Mouse (Mus musculus) stomach, embryonic 16.5 days (tissue): ENCODE results near the gene Cenpf. TPM values are rescaled to one million over a fixed set of nuclear protein-coding genes. Genes with fewer than 3 reads are reported as not detected.
A peak's percentile ranks its signal among the peaks of the same experiment; 100 is the strongest.
"Not testable (repeated sequence)": the region's sequence is repeated elsewhere in the genome, so short reads cannot be mapped to it uniquely, and the experiment has no call there.

Experiments used
- ATAC-seq: fragments of 200-750 bp; cut with Nextera tagmentation; 2 replicates; pipeline ENCODE4 v1.8.0; 2017; ENCODE audit warnings: moderate number of reproducible peaks, moderate TSS enrichment; ENCODE audit not compliant: insufficient read depth, low FRiP score
- H3K27ac ChIP-seq: fragments of 300-500 bp; sonication (generic); 2 replicates; pipeline ENCODE4 v1.5.1; 2014; ENCODE audit warnings: low read length
- H3K27me3 ChIP-seq: fragments of 300-500 bp; sonication (generic); 2 replicates; pipeline ENCODE4 v1.6.1; 2014; ENCODE audit warnings: low read length, control low read depth, mixed read lengths; ENCODE audit not compliant: control insufficient read depth, insufficient read depth
- H3K36me3 ChIP-seq: fragments of 300-500 bp; sonication (generic); 2 replicates; pipeline ENCODE4 v1.6.1; 2014; ENCODE audit warnings: low read length; ENCODE audit not compliant: control insufficient read depth, insufficient read depth
- H3K4me1 ChIP-seq: fragments of 300-500 bp; sonication (generic); 2 replicates; pipeline ENCODE4 v1.6.1; 2014; ENCODE audit warnings: low read length, control low read depth, mixed read lengths; ENCODE audit not compliant: control insufficient read depth, insufficient read depth
- H3K4me2 ChIP-seq: fragments of 300-500 bp; sonication (generic); 2 replicates; pipeline ENCODE4 v1.6.1; 2014; ENCODE audit warnings: low read depth, low read length, mixed read lengths
- H3K4me3 ChIP-seq: fragments of 300-500 bp; sonication (generic); replicated peaks from 2 replicates; pipeline ENCODE4 v1.5.1; 2014; ENCODE audit warnings: mild to moderate bottlenecking, low read length
- H3K9ac ChIP-seq: fragments of 300-500 bp; sonication (generic); 2 replicates; pipeline ENCODE4 v1.6.1; 2014; ENCODE audit warnings: low read length
- H3K9me3 ChIP-seq: fragments of 300-500 bp; sonication (generic); replicated peaks from 2 replicates; pipeline ENCODE4 v1.6.1; 2016; ENCODE audit warnings: low read length, control low read depth; ENCODE audit not compliant: control insufficient read depth
- WGBS: fragments of 180-500 bp; shearing (Covaris S2); extraction: QIAGEN DNeasy Blood & Tissue Kit; methylation state at CpG from one replicate; pipeline ENCODE4 v1.1.7; 2014; 5-methylcytosine and 5-hydroxymethylcytosine counted together
- polyA plus RNA-seq: library from polyadenylated mRNA; unstranded; fragments of >200 nt; fragmentation: Nextera tagmentation; extraction: Ambion mirVana; gene quantifications from 2 replicates; pipeline ENCODE4 v1.2.1, GENCODE M21; 2015

Cenpf gene
- polyA plus RNA-seq, 1 experiment from 2014 or later, result 56.0 TPM

DNA sequence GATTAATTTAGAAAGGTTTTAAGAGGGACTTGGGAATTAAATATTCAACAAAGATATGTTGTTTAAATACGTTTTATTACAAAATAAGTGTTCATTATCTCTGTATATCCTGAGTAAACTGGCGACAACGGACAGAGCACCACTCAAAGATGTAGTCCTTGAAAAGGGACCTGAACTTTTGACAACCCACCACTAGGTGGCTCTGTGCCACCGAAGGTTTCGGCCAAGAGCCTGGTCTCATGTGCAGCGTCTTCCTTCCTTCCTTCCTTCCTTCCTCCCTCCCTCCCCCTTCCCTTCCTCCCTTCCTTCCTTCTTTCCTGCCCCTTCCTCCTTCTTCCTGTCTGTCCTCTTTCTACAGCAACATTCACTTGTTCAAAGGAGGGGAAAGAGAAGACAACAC lies 13.1 kb upstream of the Cenpf start:
- ATAC-seq, result 0 out of 2 replicates have a peak, but pooled peaks have one; percentile 15
- H3K27me3 ChIP-seq, result no peaks in the 10 kb centered on the region
- H3K9ac ChIP-seq, result no peak overlapping the region
- no peak overlapping the region for H3K4me2 ChIP-seq
- H3K36me3 ChIP-seq, result no peaks in the 10 kb centered on the region
- no peaks in the 10 kb centered on the region for H3K4me1 ChIP-seq
- H3K4me3 ChIP-seq, result no peak overlapping the region
- no peaks in the 10 kb centered on the region for H3K9me3 ChIP-seq
- H3K27ac ChIP-seq, result no peak overlapping the region
- WGBS, result 0% methylated on average over 6 of the region's 6 CpGs

DNA sequence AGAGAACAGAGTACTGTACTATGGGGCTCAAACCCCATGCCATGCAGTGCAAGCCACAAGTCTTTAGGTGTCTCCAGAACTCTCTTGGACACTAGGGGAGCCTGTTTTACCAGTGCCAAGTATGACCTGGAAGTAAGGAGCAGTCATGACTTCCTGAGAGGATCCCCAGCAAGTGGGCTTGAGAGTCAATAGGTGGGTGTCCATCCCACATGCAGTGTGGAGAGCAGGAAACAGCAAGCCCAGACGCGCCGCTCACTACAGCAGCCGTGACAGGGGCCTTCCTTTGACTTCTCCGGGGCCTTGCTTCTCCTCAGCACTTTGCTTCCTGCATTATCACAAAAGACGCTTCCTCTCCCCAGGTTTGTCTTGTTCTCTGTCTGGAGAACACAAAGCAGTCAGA lies 12.3 kb upstream of the Cenpf start:
- no peaks in the 10 kb centered on the region for H3K9me3 ChIP-seq
- no peak for ATAC-seq
- no peak overlapping the region for H3K4me3 ChIP-seq
- H3K9ac ChIP-seq, result no peak overlapping the region
- no peak overlapping the region for H3K27ac ChIP-seq
- H3K4me2 ChIP-seq, result no peak overlapping the region
- H3K36me3 ChIP-seq, result no peaks in the 10 kb centered on the region
- no peaks in the 10 kb centered on the region for H3K27me3 ChIP-seq
- no peaks in the 10 kb centered on the region for H3K4me1 ChIP-seq
- 74% methylated on average over 6 of the region's 6 CpGs for WGBS

DNA sequence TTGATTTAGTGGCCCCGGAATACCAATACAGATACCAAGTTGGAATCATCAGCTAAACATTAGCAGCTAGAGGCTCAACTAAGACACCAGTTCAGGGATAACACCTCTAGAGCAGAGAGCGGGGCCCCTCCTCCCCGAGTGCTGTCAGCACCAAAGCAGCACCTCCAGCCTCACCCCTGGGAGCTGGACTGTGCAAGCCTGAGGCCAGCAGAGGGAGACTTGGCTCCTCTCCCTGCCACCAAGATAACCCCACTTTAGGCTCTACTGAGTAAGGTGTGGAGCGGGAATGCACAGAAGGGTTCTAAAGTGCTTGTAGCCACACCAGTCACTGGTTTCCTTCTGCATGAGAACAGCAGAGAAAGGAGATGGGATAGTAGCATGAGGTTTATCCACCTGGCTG lies 10.5 kb upstream of the Cenpf start:
- Histone ChIP-seq H3K9me3 (no peaks in the 10 kb centered on the region), H3K27ac (no peak overlapping the region), H3K27me3 (no peaks in the 10 kb centered on the region), H3K4me2 (no peak overlapping the region), H3K4me1 (no peaks in the 10 kb centered on the region), H3K4me3 (no peak overlapping the region), H3K9ac (no peak overlapping the region), H3K36me3 (no peaks in the 10 kb centered on the region)
- no peak for ATAC-seq
- 64% methylated on average over 4 of the region's 4 CpGs for WGBS

DNA sequence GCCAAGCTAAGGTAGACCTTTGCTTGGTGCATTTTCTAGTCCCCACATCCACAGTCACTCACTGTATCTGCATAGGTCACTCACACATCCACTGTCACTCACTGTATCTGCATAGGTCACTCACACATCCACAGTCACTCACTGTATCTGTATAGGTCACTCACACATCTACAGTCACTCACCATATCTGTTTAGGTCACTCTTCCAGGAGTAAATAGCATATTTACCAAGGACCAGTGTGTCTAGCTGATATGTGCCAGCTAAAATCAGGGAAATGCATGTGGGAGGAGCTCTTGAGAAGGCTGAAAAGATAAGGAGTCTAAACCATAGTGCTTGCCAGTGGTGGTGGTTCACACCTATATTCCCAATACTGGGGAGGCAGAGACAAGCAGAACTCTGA lies 7.4 kb upstream of the Cenpf start:
- Histone ChIP-seq H3K9ac (no peak overlapping the region), H3K4me1 (no peaks in the 10 kb centered on the region), H3K9me3 (no peaks in the 10 kb centered on the region), H3K27ac (no peak overlapping the region), H3K4me2 (no peak overlapping the region), H3K27me3 (no peaks in the 10 kb centered on the region), H3K4me3 (no peak overlapping the region), H3K36me3 (no peaks in the 10 kb centered on the region)
- ATAC-seq, result no peak

DNA sequence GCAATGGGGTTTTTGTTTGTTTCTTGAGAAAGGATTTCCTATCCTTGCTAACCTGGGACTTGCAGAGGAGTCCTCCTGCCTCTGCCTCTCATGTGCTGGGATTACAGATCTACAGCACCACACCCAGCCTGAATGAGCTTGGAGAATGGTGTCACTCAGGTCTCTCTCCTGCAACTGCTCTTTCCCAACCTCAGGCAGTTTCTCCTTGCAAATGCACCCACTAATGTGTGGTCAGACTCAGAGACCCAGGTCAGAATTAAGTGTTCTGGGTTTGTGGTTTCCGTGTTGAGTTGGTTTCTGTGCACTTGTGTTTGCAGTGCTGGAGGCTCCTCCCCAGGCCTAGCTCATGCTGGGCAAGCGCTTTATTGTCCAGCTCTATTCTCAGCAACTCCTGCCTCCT lies 6.5 kb upstream of the Cenpf start:
- no peak for ATAC-seq
- H3K36me3 ChIP-seq, result no peaks in the 10 kb centered on the region
- peaks cover 2% of the 10 kb centered on the region for H3K4me1 ChIP-seq
- H3K9me3 ChIP-seq, result no peaks in the 10 kb centered on the region
- H3K9ac ChIP-seq, result no peak overlapping the region
- H3K27ac ChIP-seq, result no peak overlapping the region
- no peak overlapping the region for H3K4me2 ChIP-seq
- 84% methylated on average over 2 of the region's 2 CpGs for WGBS
- H3K4me3 ChIP-seq, result no peak overlapping the region
- no peaks in the 10 kb centered on the region for H3K27me3 ChIP-seq

DNA sequence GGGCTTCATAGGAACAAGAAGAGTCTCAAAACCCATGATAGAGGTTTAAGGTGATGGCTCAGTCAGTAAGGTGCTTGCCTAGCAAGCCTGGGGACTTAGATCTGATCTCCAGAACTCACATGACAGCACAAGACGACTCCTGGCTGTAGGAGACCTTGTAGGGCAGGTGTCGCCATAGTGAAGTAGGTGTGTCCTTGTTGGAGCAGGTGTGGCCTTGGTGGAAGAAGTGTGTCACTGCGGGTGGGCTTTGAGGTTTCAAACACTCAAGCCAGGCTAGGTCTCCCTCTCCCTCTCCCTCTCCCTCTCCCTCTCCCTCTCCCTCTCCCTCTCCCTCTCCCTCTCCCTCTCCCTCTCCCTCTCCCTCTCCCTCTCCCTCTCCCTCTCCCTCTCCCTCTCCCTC lies 4.6 kb upstream of the Cenpf start:
- H3K9ac ChIP-seq, ATAC-seq, H3K27me3 ChIP-seq, H3K4me2 ChIP-seq, H3K27ac ChIP-seq, H3K4me3 ChIP-seq, H3K9me3 ChIP-seq, H3K36me3 ChIP-seq: not testable (repeated sequence)
- H3K4me1 ChIP-seq, result peaks cover 14% of the 10 kb centered on the region
- 38% methylated on average over 3 of the region's 3 CpGs for WGBS

DNA sequence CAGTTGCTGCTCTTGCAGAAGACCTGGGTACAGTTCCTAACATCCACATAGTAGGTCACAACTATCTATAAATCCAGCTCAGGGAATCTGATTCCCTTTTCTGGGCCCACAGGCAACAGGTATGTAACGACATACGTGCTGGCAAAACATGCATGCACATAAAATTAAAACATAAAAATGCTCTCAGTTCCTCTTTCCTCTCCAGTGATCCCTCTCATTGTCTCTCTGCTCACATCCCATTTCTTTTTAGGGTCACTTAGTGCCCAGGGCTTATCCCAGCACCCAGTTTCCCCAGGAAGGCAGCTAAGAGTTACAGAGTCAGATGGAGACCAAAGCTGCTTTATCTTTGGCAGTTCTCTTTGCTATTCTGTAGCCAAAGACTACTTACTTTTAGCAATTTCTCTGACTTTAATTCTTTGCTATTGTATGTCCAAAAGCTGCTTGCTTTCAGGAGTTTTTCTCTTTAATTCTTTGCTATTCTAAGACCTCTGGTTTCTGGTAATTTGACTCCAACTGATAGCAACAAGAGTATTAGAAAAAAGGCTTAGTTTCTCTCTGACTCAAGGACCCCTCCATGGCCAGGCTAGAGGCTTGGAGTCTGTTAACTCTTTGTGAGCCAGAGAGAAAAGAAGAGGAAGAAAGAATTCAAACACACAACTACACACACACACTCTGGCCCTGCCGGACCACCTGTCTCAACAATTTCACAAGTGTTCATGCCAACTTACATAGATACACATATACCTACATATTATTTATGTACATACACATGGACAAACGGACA lies 1.4 kb upstream of the Cenpf start:
- no peak for ATAC-seq
- Histone ChIP-seq H3K27ac (no peak overlapping the region), H3K4me1 (peaks cover 31% of the 10 kb centered on the region), H3K9ac (0 out of 2 replicates have a peak overlapping the region, but pooled peaks have one; percentile 26), H3K36me3 (0 out of 2 replicates have a peak, but pooled peaks cover 4% of the 10 kb centered on the region), H3K9me3 (no peaks in the 10 kb centered on the region), H3K4me2 (peak overlapping the region; percentile 69), H3K4me3 (peak overlapping the region; percentile 68), H3K27me3 (no peaks in the 10 kb centered on the region)
- 38% methylated on average over 4 of the region's 4 CpGs for WGBS

DNA sequence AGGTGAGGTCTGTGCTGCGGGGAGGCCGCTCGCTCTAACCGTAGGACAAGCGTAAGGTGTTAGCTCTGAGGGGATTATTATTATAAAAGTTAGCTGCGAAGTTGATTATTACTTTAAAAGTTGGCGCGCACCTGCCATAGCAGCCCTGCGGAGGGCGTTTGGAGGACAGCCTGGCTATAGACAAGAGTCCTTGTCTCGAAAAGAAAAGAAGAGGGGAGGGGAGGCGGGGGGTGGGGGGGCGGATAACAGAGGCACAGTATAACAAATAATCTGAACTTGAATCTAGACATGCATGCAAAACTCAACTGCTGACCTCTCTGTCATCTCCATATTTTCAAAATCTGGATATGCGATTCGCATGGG lies 483 bp upstream of the Cenpf start:
- Histone ChIP-seq H3K4me2 (peak overlapping the region; percentile 69), H3K27me3 (no peaks in the 10 kb centered on the region), H3K9me3 (no peaks in the 10 kb centered on the region), H3K4me3 (peak overlapping the region; percentile 68), H3K9ac (peak overlapping the region; percentile 67), H3K36me3 (0 out of 2 replicates have a peak, but pooled peaks cover 10% of the 10 kb centered on the region), H3K4me1 (peaks cover 31% of the 10 kb centered on the region), H3K27ac (no peak overlapping the region)
- ATAC-seq, result no peak
- under 1% methylated on average over 15 of the region's 15 CpGs for WGBS

DNA sequence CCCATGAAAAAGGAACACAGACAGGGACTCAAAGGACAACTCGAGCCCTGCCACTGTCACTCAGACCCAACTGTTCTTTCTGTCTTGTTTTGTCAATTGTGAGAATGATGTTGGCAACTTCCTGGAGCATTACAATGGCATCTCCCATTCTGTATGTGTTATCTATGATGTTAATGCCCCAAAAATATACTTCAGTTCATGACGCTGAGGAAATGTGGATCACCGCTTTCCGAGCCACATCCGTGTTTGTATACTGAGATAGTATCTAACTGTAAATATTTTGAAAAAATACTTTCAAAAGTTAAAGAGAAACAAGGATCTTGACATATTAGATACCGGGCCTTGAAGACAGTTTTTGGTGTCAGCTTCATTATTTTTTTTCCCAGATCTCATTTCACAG lies 1.9 kb downstream of the Cenpf start:
- H3K9ac ChIP-seq, result no peak overlapping the region

More for the DNA sequence above, 1.9 kb downstream of the Cenpf start:
- ATAC-seq, result no peak
- H3K27me3 ChIP-seq, result no peaks in the 10 kb centered on the region
- peak overlapping the region; percentile 59; the same call in 1 of the 2 replicates for H3K4me2 ChIP-seq
- 67% methylated on average over 6 of the region's 6 CpGs for WGBS
- H3K27ac ChIP-seq, result no peak overlapping the region
- peaks cover 31% of the 10 kb centered on the region for H3K4me1 ChIP-seq
- no peaks in the 10 kb centered on the region for H3K9me3 ChIP-seq
- H3K36me3 ChIP-seq, result peaks cover 25% of the 10 kb centered on the region; the same call in 1 of the 2 replicates
- H3K4me3 ChIP-seq, result peak overlapping the region; percentile 27; the same call in 1 of the 2 replicates
